Mouse (Mus musculus): ENCODE measurements at regions not wholly inside any gene's neighbourhood (a gene's known extent, or its start where the extent isn't known, plus 50 kb on each side); places are given as distances from the start of the nearest gene placed in this dataset.

DNA sequence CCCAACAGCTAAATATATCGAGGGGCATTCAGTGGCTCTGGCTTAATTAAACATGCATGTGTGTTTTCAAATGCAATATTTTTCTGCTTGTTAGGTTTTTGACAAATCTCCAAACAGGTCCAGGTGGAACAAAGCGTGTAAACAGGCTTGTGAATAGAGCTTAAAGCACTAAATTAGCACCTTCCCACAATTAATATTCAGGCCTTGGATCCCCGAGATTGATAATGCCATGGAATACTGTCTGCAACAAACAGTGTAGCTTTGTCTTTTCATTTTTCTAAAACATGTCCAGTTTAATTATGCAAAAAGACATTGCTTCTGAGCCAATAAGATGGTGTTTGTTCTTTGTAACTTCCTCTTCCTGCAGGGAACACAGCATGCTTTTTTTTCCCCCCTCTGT lies 258.9 kb downstream of the Barhl2 start:
- no peak for DNase-seq (ENCODE audit: low spot score in 2 of 2)

GRCm38 (mm10) chr5:106191141-106191540 lies 266.8 kb downstream of the Barhl2 start:
- no peak for DNase-seq (ENCODE audit: low spot score in 2 of 2)

GRCm38 (mm10) chr5:106181726-106182125 lies 276.2 kb downstream of the Barhl2 start:
- no peak for DNase-seq (ENCODE audit: low spot score in 2 of 2)

GRCm38 (mm10) chr5:106172162-106172561 lies 285.8 kb downstream of the Barhl2 start:
- no peak for DNase-seq (ENCODE audit: low spot score in 2 of 2)

- DNase-seq (ENCODE audit: low spot score in 2 of 2) = no peak
Observed at GRCm38 (mm10) chr5:106170405-106170804, 287.6 kb downstream of the Barhl2 start.

- DNase-seq (ENCODE audit: low spot score in 2 of 2) = no peak
Observed at GRCm38 (mm10) chr5:106167556-106167955, 290.4 kb downstream of the Barhl2 start.

DNA sequence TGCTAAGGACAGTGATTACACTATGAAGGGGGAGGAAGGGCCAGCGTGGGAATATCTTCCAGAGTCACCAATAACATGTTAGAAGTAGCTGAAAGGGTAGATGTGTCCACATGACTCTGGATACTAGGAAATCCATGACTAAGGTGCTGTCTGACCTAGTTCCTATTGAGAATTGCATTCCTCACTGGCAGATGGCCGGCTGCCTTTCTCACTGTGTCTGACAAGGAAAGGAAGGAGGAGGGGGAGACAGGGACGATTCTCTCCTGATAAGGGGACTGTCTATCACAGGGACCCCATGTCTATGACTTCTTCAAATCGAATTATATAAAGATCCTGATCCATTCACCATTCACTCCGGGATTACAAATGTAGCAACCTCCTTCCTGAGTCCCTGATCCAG lies 289.9 kb downstream of the Zfp326 start:
- DNase-seq (ENCODE audit: low spot score in 2 of 2) = no peak

GRCm38 (mm10) chr5:106164190-106164589 lies 287.8 kb downstream of the Zfp326 start:
- DNase-seq (ENCODE audit: low spot score in 2 of 2) = no peak

GRCm38 (mm10) chr5:106162981-106163653 lies 286.8 kb downstream of the Zfp326 start:
- no peak for DNase-seq (ENCODE audit: low spot score in 2 of 2)

GRCm38 (mm10) chr5:106139109-106139508 lies 262.7 kb downstream of the Zfp326 start:
- DNase-seq (ENCODE audit: low spot score in 2 of 2) = no peak

GRCm38 (mm10) chr5:106122928-106123327 lies 246.6 kb downstream of the Zfp326 start:
- no peak for DNase-seq (ENCODE audit: low spot score in 2 of 2)

DNA sequence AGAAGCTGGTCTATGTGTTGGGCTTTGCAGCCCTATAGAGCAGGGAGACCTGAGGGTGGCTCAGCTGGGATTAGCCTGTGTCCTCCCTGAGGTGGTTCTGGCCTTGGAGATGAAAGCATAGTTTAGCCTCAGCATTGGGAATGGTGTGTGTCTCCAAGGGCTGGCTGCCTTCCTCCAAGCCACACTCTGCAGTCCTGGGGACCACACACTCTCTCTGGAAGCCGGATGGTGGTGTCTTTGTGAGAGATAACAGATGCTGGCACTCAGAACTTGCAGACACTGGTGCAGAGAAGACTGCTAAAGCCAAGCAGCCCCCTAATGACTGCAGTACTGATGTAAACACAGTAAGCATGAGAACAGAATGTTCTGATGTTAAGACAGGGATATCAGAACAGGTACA lies 243.2 kb downstream of the Zfp326 start:
- no peak for DNase-seq (ENCODE audit: low spot score in 2 of 2)

DNA sequence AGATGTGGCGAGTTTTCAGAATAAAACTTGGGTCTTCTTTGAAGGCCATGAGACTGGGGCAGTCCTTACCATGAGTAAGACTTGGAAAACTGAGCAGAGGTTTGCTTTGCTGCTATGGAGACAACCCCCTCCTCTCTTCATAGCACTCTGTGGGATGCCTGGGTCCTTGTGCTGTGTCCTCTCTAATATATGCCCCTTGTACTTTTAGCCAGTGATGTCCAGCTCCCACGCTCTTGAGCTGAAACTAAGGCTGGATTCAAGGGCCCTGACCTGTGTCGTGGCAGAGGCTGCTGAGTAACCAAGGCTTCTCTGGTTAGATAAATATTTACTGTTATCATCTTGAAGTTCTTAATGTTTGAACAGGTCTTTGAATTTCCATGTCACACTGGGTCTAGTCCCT lies 236.8 kb downstream of the Zfp326 start:
- no peak for DNase-seq (ENCODE audit: low spot score in 2 of 2)

GRCm38 (mm10) chr5:106108474-106108971 lies 232.2 kb downstream of the Zfp326 start:
- DNase-seq (ENCODE audit: low spot score in 2 of 2) = no peak

- no peak for DNase-seq (ENCODE audit: low spot score in 2 of 2)
Observed at GRCm38 (mm10) chr5:106102255-106102654, 225.9 kb downstream of the Zfp326 start.

DNA sequence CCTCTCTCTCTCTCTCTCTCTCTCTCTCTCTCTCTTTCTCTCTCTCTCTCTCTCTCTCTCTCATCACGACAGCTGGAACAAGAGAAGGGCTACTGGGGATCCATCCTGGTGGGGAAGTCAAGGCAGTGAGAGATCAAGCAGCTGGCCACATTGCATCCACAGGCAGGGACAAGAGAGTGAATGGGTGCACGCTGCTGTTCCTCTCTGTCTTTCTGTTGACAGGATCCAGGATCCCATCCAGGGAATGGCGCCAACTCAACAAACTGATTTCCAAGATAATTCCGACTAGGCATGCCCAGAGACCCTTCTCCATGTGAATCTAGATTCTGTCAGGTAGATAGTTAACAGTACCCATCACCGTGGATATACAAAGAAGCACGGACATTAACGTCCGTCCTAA lies 222.5 kb downstream of the Zfp326 start:
- no peak for DNase-seq (ENCODE audit: low spot score in 2 of 2)

DNA sequence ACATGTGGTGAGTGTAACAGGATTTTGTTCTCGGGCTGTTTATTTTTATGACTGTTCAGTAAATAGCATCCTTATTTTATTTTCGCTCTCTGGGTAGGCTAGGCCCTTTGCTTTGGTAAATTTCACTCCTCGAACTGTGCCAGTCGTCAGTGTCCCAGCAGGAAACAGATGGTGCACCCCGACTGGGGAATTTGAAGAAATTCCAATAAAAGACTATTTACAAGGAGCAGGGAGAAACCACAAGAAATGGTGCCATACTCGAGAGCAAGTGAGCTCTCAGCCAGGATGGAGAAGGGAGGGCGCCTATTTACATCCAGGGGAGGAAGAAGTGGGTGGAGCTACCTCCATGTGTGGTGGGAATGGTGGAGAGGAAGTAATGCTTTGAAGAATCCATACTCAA lies 213.0 kb downstream of the Zfp326 start:
- DNase-seq (ENCODE audit: low spot score in 2 of 2) = no peak

- DNase-seq (ENCODE audit: low spot score in 2 of 2) = no peak
Observed at GRCm38 (mm10) chr5:106088478-106089185, 212.3 kb downstream of the Zfp326 start.

- DNase-seq (ENCODE audit: low spot score in 2 of 2) = no peak
Observed at GRCm38 (mm10) chr5:106083786-106084185, 207.4 kb downstream of the Zfp326 start.

DNA sequence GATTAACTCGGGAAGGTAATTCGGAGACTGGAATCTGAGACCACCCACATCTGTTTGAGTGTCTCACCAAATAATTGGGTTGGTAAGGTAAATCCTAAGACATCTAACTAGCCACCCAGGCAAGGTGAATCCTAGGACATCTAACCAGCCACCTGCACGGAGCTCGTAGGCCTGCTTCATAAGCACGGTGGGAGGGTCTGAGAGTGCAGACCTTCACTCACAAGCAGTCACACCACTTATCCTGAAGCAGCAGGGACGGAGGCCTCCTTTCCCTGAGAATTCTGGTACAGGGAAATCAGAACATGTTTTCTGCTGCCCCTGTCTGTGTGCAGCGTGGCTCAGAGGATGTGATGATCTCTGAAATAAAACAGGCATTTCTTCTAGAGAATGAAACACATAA lies 206.5 kb downstream of the Zfp326 start:
- DNase-seq (ENCODE audit: low spot score in 2 of 2) = no peak

DNA sequence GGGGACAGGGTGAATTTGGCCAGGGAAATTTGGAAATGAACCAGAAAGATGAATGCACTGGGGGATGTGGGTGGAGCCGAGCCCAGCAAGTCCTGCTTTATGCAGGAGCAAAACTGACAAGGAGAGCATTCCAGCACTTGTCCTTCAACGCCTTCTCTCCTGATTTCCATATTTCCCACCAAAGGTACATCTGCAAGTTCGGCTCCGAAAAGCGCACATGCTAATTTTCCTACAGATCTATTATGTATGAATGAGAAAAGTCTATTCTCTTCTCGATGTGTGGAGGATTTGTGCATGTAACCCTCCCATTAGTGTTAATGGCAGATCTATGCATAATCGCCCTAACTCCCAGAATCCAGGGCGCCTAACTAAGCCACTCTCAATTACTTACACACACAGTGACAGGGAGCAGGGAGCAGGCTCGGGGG lies 190.8 kb downstream of the Zfp326 start:
- no peak for DNase-seq (ENCODE audit: low spot score in 2 of 2)

GRCm38 (mm10) chr5:106066706-106067105 lies 190.3 kb downstream of the Zfp326 start:
- no peak for DNase-seq (ENCODE audit: low spot score in 2 of 2)

DNA sequence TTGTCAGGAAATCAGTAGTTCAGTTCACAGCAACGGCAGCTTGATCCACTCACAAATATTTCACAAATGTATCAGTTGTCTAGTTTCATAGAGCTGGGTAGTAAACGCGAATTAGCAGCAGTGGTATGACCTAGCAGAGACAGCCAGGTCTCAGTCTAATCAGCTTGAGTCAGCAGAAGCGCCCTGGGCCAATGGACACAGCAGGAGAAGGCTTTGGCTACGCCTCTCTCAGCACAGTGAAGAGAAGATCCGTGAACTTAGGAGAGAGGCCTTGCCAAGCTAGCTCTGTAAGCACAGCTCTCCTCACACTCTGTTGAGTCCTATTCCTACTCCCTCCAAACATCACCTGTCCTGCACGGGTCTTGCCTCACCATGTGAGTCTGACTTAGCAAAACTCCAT lies 188.0 kb downstream of the Zfp326 start:
- no peak for DNase-seq (ENCODE audit: low spot score in 2 of 2)
